Mouse (Mus musculus) liver (tissue): Measurements from ENCODE around the gene Trmt5.

Experiments used
- DNase-seq: peaks from one replicate; pipeline ENCODE4 v3.0.0-alpha.2; 2020; ENCODE audit warnings: mixed read lengths

Trmt5 gene

GRCm38 (mm10) chr12:73269531-73269930, 17.0 kb downstream of the Trmt5 start:
- DNase-seq, result no peak

GRCm38 (mm10) chr12:73268497-73268896, 18.0 kb downstream of the Trmt5 start:
- no peak for DNase-seq

GRCm38 (mm10) chr12:73266597-73266996, 19.9 kb downstream of the Trmt5 start:
- DNase-seq, result no peak

DNA sequence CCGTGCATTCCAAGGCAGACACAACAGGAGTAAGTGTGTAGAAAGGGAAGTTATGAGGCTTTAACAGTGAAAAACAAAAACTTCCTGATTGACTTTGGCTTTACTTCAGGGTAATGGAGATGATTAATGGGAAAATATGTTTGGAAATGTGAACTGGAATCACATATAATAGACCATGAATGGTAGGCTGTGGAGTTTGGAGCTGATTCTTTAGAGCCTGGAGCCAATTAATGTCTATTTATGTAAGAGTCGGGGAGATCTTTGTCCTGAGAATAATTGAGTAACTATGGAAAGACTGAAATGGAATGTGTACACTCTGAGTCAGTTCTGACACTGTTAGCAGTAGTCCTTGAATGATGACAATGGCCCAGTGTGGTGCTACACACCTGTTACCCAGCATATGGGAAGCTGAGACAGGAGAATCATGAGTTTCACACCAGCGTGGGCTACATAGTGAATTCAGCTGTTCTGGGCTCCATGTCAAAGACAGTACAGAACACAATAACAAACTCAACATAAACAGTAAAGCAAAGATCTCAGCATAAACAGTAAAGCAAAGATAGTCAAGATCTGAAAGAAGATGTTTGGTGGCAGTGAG, 21.0 kb downstream of the Trmt5 start:
- no peak for DNase-seq

DNA sequence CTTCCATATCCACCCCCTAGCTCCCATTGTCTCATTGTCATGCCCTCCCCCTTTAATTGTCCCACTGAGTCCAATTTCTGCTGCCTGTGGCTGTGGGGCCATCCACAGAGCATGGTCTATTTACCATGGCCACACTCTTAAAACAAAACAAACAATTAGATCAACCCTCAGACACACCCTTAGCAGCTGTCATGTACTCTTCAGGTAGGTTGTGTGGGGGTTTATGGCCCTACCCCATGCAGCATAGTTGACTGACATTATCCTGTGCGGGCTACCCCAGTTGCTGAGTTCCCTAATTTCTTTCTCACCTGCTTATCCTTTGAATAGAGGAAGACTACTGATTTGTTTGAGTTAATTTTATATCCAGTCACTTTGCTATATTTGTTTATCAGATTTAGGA, 26.2 kb downstream of the Trmt5 start:
- DNase-seq, result no peak

- DNase-seq, result no peak
Measured at GRCm38 (mm10) chr12:73259269-73259668, 27.2 kb downstream of the Trmt5 start.

DNA sequence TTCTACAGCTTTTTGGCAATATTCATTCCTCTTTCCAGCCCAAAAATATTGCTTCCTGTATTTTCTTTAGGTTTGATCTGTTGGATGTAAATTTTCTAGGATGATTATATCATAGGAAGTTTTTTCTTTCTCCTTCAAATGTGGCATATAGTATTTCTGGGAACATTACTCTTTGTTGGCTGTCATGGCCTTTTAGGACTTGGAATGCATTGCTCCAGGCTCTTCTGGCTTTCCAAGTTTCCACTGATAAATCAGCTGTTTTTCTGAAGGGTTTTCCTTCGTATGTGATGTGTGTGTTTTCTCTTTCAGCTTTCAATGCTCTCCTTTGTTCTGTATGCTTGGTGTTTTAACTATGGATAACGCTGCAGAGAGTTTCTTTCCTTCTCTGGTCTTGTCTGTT, 31.5 kb downstream of the Trmt5 start:
- no peak for DNase-seq

GRCm38 (mm10) chr12:73245687-73246086, 40.8 kb downstream of the Trmt5 start:
- no peak for DNase-seq

DNA sequence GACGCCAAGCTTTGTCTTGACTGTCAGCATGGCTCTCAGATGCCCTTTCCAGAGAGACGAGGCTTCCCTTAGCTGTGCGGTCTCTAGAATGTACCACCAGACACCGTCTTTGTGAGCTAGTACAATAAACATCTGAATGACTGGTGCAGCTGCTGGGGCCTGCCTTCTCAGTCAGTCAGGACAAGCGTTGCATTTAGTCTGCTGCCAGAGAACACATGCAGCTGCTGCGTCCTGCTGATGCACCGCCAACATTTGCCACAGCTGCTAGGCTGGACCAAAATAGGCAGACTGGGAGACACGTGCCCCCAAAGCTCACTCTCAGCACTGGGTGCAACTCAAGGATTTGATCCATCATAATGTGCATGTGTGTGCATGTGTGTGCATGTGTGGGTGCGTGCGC, 44.5 kb downstream of the Trmt5 start:
- DNase-seq, result peak; percentile 10

- DNase-seq, result no peak
Measured at GRCm38 (mm10) chr12:73232586-73232985, 53.9 kb downstream of the Trmt5 start.

DNA sequence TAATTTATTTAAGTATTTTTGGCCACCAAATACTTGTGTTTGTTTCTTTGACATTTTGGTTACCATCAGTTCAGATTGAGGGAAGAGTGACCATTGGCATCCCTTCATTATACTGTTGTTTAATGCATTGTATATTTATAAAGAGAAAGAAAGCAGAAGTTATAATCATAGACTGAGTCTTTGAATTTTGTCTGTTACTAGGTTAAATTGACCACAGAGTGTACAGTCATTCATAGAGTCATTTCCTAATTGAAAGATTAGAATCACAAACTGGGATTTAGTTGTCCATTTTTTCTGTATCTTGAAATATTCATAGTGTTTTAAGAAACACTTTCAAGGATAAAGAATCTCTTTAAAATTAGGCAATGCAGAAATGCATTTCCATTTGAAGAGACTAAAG, 55.0 kb downstream of the Trmt5 start:
- DNase-seq, result no peak

DNA sequence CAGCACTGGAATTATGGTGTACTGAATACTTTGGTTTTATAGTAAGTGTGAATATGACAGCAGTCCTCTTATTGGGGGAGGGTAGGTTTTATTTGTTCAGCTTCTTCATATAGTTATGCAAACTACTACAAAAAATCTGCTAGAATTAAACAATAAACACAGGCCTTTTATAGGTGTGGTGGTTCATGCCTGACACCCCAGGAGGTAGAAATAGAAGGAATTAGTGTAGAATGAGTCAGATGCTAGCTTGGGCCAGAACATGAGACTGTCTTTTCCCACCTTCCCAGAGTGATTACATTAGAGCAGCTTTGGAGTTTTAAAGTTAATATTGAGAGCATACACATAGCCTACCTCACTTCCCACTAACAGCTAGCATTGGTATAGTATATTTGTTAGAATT, 56.3 kb downstream of the Trmt5 start:
- DNase-seq, result no peak
